ENCODE assay signal across 12 mouse cellular contexts in the genomic region with DNA sequence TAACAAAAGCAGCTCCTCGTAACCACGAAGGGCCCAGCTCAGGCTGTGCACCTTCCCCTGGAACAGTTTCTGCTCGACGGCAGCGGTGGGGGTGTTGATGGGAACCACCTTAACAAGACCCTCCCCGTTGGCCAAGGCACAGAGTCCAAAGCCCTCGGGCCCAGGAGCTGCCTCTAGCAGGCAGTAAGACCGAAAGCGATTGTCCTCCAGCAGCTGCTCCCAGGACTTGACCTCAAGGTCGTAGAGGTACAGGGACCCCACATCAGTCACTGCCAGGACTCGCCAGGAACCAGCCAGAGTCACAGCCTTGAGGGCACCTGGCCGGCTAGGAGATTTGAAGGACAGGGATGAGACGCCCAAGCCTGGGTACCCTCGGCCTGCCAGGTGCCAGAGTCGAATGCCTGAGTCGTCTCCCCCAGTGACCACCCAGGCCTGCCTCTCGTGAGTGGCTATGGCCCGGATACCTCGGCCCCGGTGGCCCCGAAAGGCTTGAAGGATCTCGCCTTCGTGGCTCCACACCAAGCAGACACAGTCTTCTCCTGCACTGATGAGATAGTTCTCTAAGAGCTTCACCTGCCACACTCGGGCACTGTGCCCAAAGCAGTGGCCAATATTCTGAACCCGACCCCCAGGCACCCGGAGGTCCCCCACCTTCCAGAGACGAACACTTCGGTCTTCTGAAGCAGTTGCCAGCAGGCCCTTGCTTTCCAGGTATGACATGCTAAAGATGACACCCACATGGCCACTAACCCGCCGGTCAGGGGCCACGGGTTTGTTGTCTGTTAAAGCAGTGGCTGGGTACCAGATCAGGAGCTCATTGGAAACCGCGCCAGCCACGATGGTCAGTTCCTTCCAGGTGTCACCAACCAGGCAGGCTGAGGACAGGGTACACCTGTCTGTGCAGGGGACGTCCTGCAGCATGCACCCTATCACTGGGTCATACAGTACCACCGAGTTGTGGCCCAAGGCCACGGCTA. TPM values are rescaled to one million over a fixed set of nuclear protein-coding genes. Genes with fewer than 3 reads are reported as not detected.
DNase-seq lines count a peak whose midpoint lies in the region; ATAC-seq lines count a peak whose summit lies in the region.
"Had no signal": no experiment of that assay in that cellular context is flagged by ENCODE, and none has a peak within 500 bp of the region (broad histone marks: within the 10 kb centered on the region; RNA-seq: fewer than 3 reads in every experiment).

No protein-coding gene starts in this region.

- ATAC-seq in forebrain, embryonic 14.5 days: no peak
- ATAC-seq in forebrain, embryonic 11.5 days (replicated peaks; ENCODE audit: low FRiP score): no peak
- ATAC-seq in neural tube, embryonic 15.5 days (ENCODE audit: low FRiP score): no peak
- ATAC-seq: intestine, embryonic 15.5 days; Patski had no signal

- WGBS in forebrain, embryonic 14.5 days: 93% methylated on average over 37 of the region's 37 CpGs
- 90% methylated on average over 37 of the region's 37 CpGs for WGBS in forebrain, embryonic 11.5 days
- WGBS in limb, embryonic 10.5 days: 85% methylated on average over 37 of the region's 37 CpGs
- WGBS in neural tube, embryonic 15.5 days: 86% methylated on average over 37 of the region's 37 CpGs

- no peak overlapping the region for H3K9ac ChIP-seq in forebrain, embryonic 14.5 days (ENCODE audit: low read length)
- H3K9ac ChIP-seq in forebrain, embryonic 11.5 days (ENCODE audit: low read length): no peak overlapping the region
- peak overlapping the region; percentile 14; the same call in 1 of the 2 replicates for H3K9ac ChIP-seq in neural tube, embryonic 15.5 days (replicated peaks)
- H3K9ac ChIP-seq: intestine, embryonic 15.5 days; liver, embryonic 15.5 days had no signal

- peaks cover 55% of the 10 kb centered on the region for H3K36me3 ChIP-seq in forebrain, embryonic 14.5 days (ENCODE audit: control insufficient read depth, insufficient read depth, low read length)
- peaks cover 19% of the 10 kb centered on the region; the same call in 1 of the 2 replicates for H3K36me3 ChIP-seq in forebrain, embryonic 11.5 days (ENCODE audit: control insufficient read depth, insufficient read depth, low read length)
- H3K36me3 ChIP-seq in limb, embryonic 10.5 days: peaks cover 67% of the 10 kb centered on the region
- peaks cover 51% of the 10 kb centered on the region for H3K36me3 ChIP-seq in neural tube, embryonic 15.5 days

- no peaks in the 10 kb centered on the region for H3K9me3 ChIP-seq in forebrain, embryonic 14.5 days (replicated peaks; ENCODE audit: control insufficient read depth, low read length)
- no peaks in the 10 kb centered on the region for H3K9me3 ChIP-seq in forebrain, embryonic 11.5 days (ENCODE audit: control insufficient read depth, low read length)
- H3K9me3 ChIP-seq in limb, embryonic 10.5 days (replicated peaks): no peaks in the 10 kb centered on the region
- no peaks in the 10 kb centered on the region for H3K9me3 ChIP-seq in neural tube, embryonic 15.5 days (replicated peaks)
- H3K9me3 ChIP-seq: intestine, embryonic 15.5 days; liver, embryonic 15.5 days had no signal

- no peak overlapping the region for H3K4me3 ChIP-seq in forebrain, embryonic 14.5 days (ENCODE audit: low read depth, low read length)
- H3K4me3 ChIP-seq in forebrain, embryonic 11.5 days (ENCODE audit: low read depth, low read length): no peak overlapping the region
- H3K4me3 ChIP-seq in limb, embryonic 10.5 days: peak overlapping the region; percentile 88
- no peak overlapping the region; the same call in 1 of the 2 replicates for H3K4me3 ChIP-seq in neural tube, embryonic 15.5 days (replicated peaks)
- H3K4me3 ChIP-seq: intestine, embryonic 15.5 days; liver, embryonic 15.5 days had no signal

- peak overlapping the region; percentile 62 for H3K4me2 ChIP-seq in forebrain, embryonic 14.5 days (ENCODE audit: low read length)
- H3K4me2 ChIP-seq in forebrain, embryonic 11.5 days (ENCODE audit: low read depth, low read length, severe bottlenecking): no peak overlapping the region
- H3K4me2 ChIP-seq in neural tube, embryonic 15.5 days: peak overlapping the region; percentile 67
- H3K4me2 ChIP-seq: liver, embryonic 15.5 days had no signal

- no peaks in the 10 kb centered on the region for H3K27me3 ChIP-seq in forebrain, embryonic 14.5 days (replicated peaks; ENCODE audit: control insufficient read depth, insufficient read depth, low read length)
- H3K27me3 ChIP-seq in forebrain, embryonic 11.5 days (ENCODE audit: control insufficient read depth, insufficient read depth, low read length): no peaks in the 10 kb centered on the region
- no peaks in the 10 kb centered on the region for H3K27me3 ChIP-seq in limb, embryonic 10.5 days (ENCODE audit: low read depth, poor library complexity, severe bottlenecking)
- no peaks in the 10 kb centered on the region for H3K27me3 ChIP-seq in neural tube, embryonic 15.5 days (replicated peaks)
- H3K27me3 ChIP-seq: intestine, embryonic 15.5 days; liver, embryonic 15.5 days; Patski had no signal

- H3K27ac ChIP-seq in forebrain, embryonic 14.5 days (ENCODE audit: low read depth, low read length): no peak overlapping the region
- H3K27ac ChIP-seq in forebrain, embryonic 11.5 days (ENCODE audit: low read depth, low read length): no peak overlapping the region
- no peak overlapping the region for H3K27ac ChIP-seq in limb, embryonic 10.5 days
- no peak overlapping the region for H3K27ac ChIP-seq in neural tube, embryonic 15.5 days (replicated peaks)
- H3K27ac ChIP-seq: intestine, embryonic 15.5 days; liver, embryonic 15.5 days had no signal

- H3K4me1 ChIP-seq in forebrain, embryonic 14.5 days (ENCODE audit: control insufficient read depth, insufficient read depth, low read length): peaks cover 26% of the 10 kb centered on the region
- peaks cover 31% of the 10 kb centered on the region for H3K4me1 ChIP-seq in forebrain, embryonic 11.5 days (replicated peaks; ENCODE audit: control insufficient read depth, insufficient read depth, low read length)
- peaks cover 65% of the 10 kb centered on the region for H3K4me1 ChIP-seq in limb, embryonic 10.5 days
- H3K4me1 ChIP-seq in neural tube, embryonic 15.5 days: peaks cover 73% of the 10 kb centered on the region

- DNase-seq in forebrain, embryonic 14.5 days (ENCODE audit: low spot score): no peak
- DNase-seq in forebrain, embryonic 11.5 days (ENCODE audit: low spot score): no peak
- DNase-seq in right cerebral cortex, postnatal 10 days (ENCODE audit: low spot score in 2 of 2): peak; percentile 46 to 61
- no peak for DNase-seq in right cerebral cortex, postnatal 4 days
- no peak for DNase-seq in limb, embryonic 10.5 days (ENCODE audit: low spot score)
- no peak for DNase-seq in spleen, postnatal 14 days (ENCODE audit: low spot score in 2 of 2)
- no peak for DNase-seq in thymus, postnatal 25 days
- DNase-seq: adrenal gland, adult 2 months had no signal

RNA-seq across cellular contexts. Expression of a gene that starts 2.9 kb away (rescaled TPM):
- polyA plus RNA-seq in forebrain, embryonic 14.5 days (2014; fragmentation: Nextera tagmentation; extraction: Ambion mirVana): 162 and 187 TPM in 2 replicates
- 196 TPM in 2 replicates for polyA plus RNA-seq in forebrain, embryonic 11.5 days (2014; fragmentation: Nextera tagmentation; extraction: Ambion mirVana)
- polyA plus RNA-seq in limb, embryonic 10.5 days (2016; fragmentation: Nextera tagmentation; extraction: Ambion mirVana): 165 and 236 TPM in 2 replicates
- 247 and 279 TPM in 2 replicates for polyA plus RNA-seq in neural tube, embryonic 15.5 days (2015; fragmentation: Nextera tagmentation; extraction: Ambion mirVana)

RNA-seq across cellular contexts. Expression of a gene that starts 5.9 kb away (rescaled TPM):
- 188 and 190 TPM in 2 replicates for polyA plus RNA-seq in forebrain, embryonic 14.5 days (2014; fragmentation: Nextera tagmentation; extraction: Ambion mirVana)
- polyA plus RNA-seq in forebrain, embryonic 11.5 days (2014; fragmentation: Nextera tagmentation; extraction: Ambion mirVana): 176 and 195 TPM in 2 replicates
- 175 and 214 TPM in 2 replicates for polyA plus RNA-seq in limb, embryonic 10.5 days (2016; fragmentation: Nextera tagmentation; extraction: Ambion mirVana)
- 279 and 285 TPM in 2 replicates for polyA plus RNA-seq in neural tube, embryonic 15.5 days (2015; fragmentation: Nextera tagmentation; extraction: Ambion mirVana)

RNA-seq across cellular contexts. Expression of a gene that starts 8.4 kb away (rescaled TPM):
- 82.7 and 105 TPM in 2 replicates for polyA plus RNA-seq in forebrain, embryonic 14.5 days (2014; fragmentation: Nextera tagmentation; extraction: Ambion mirVana)
- polyA plus RNA-seq in forebrain, embryonic 11.5 days (2014; fragmentation: Nextera tagmentation; extraction: Ambion mirVana): 50.1 and 53.2 TPM in 2 replicates
- 46.2 and 49.3 TPM in 2 replicates for polyA plus RNA-seq in limb, embryonic 10.5 days (2016; fragmentation: Nextera tagmentation; extraction: Ambion mirVana)
- polyA plus RNA-seq in neural tube, embryonic 15.5 days (2015; fragmentation: Nextera tagmentation; extraction: Ambion mirVana): 75.0 and 78.2 TPM in 2 replicates

RNA-seq across cellular contexts. Expression of a gene that starts 15.5 kb away (rescaled TPM):
- 125 and 136 TPM in 2 replicates for polyA plus RNA-seq in forebrain, embryonic 14.5 days (2014; fragmentation: Nextera tagmentation; extraction: Ambion mirVana)
- 197 and 199 TPM in 2 replicates for polyA plus RNA-seq in forebrain, embryonic 11.5 days (2014; fragmentation: Nextera tagmentation; extraction: Ambion mirVana)
- polyA plus RNA-seq in limb, embryonic 10.5 days (2016; fragmentation: Nextera tagmentation; extraction: Ambion mirVana): 255 and 288 TPM in 2 replicates
- polyA plus RNA-seq in neural tube, embryonic 15.5 days (2015; fragmentation: Nextera tagmentation; extraction: Ambion mirVana): 105 and 130 TPM in 2 replicates

RNA-seq across cellular contexts. Expression of a gene that starts 21.9 kb away (rescaled TPM):
- polyA plus RNA-seq in forebrain, embryonic 14.5 days (2014; fragmentation: Nextera tagmentation; extraction: Ambion mirVana): 14.5 and 18.1 TPM in 2 replicates
- 11.9 and 12.6 TPM in 2 replicates for polyA plus RNA-seq in forebrain, embryonic 11.5 days (2014; fragmentation: Nextera tagmentation; extraction: Ambion mirVana)
- 3.7 and 6.5 TPM in 2 replicates for polyA plus RNA-seq in limb, embryonic 10.5 days (2016; fragmentation: Nextera tagmentation; extraction: Ambion mirVana)
- polyA plus RNA-seq in neural tube, embryonic 15.5 days (2015; fragmentation: Nextera tagmentation; extraction: Ambion mirVana): 36.4 and 44.2 TPM in 2 replicates

Comparison
In these comparisons a context has a peak if more than half of its experiments do, and no peak if none do; other contexts are left out.
1. DNase-seq: peak in right cerebral cortex, postnatal 10 days (2 of 2); none in forebrain, embryonic 14.5 days (single experiment), forebrain, embryonic 11.5 days (single experiment), right cerebral cortex, postnatal 4 days (single experiment), limb, embryonic 10.5 days (single experiment), spleen, postnatal 14 days (0 of 2) and thymus, postnatal 25 days (single experiment).